Mouse (Mus musculus): ENCODE data around the gene Kdf1. TPM values are rescaled to one million over a fixed set of nuclear protein-coding genes. Genes with fewer than 3 reads are reported as not detected.

The Kdf1 gene
- polyA plus RNA-seq, 1 experiment, result 7.7 TPM

DNA sequence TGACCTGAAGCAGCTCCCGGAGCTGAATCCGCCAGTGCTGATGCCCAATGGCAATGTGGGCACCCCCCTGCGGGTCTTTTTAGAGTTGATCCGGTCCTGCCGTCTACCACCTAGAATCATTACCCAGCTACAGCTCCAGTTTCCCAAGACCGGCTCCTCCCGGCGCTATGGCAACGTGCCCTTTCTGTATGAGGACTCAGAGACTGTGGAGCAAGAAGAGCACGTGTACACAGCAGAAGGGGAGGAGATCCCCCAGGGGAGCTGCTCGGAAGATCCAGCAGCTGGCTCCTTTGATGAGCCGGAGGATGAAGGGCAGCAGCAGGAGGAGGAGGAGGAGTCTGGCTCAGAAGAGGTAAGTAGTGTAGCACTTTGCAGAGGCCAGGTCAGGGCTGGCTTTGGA, 59.2 kb downstream of the Kdf1 start:
- no peak overlapping the region for H3K27ac ChIP-seq (ENCODE audit: control insufficient read depth, insufficient read depth, low read length)
- peaks cover 12% of the 10 kb centered on the region for H3K4me1 ChIP-seq (replicated peaks; ENCODE audit: control insufficient read depth, insufficient read depth, low read length)
- no peak for TF ChIP-seq POLR2A (IDR thresholded peaks at IDR 0.05; ENCODE audit: control insufficient read depth, extremely low read depth, insufficient read depth, low read length, poor library complexity)
- no peak for TF ChIP-seq CTCF (IDR thresholded peaks at IDR 0.05; ENCODE audit: borderline replicate concordance, control insufficient read depth, extremely low read depth, insufficient read depth, low read length, poor library complexity)
- no peak for DNase-seq
- no peak overlapping the region for H3K4me3 ChIP-seq (ENCODE audit: control insufficient read depth, insufficient read depth, low read length)
- H3K36me3 ChIP-seq (ENCODE audit: control insufficient read depth, insufficient read depth, low read length), result no peaks in the 10 kb centered on the region; the same call in 1 of the 2 replicates
- 94% methylated on average over 12 of the region's 12 CpGs for WGBS
- no peaks in the 10 kb centered on the region for H3K27me3 ChIP-seq (ENCODE audit: control insufficient read depth, insufficient read depth, low read length)

Other genes starting within 250 kb of the Kdf1 start
- gene Tmem222, start 241.2 kb upstream of the Kdf1 start, polyA plus RNA-seq (2012; rRNA removed), result 134 and 143 TPM in 2 replicates
- gene Wdtc1, start 165.5 kb upstream of the Kdf1 start, polyA plus RNA-seq (2012; rRNA removed), result 107 and 124 TPM in 2 replicates
- 77.9 and 89.8 TPM in 2 replicates for gene Slc9a1, start 149.3 kb upstream of the Kdf1 start, polyA plus RNA-seq (2012; rRNA removed)
- 0.40 and 0.86 TPM in 2 replicates for gene Tent5b, start 38.8 kb upstream of the Kdf1 start, polyA plus RNA-seq (2012; rRNA removed)
- 0.75 and 1.5 TPM in 2 replicates for gene Trnp1, start 20.4 kb upstream of the Kdf1 start, polyA plus RNA-seq (2012; rRNA removed)
- gene Nudc, start 27.0 kb downstream of the Kdf1 start, polyA plus RNA-seq (2012; rRNA removed), result 51.9 and 61.3 TPM in 2 replicates
- gene Nr0b2, start 34.4 kb downstream of the Kdf1 start, polyA plus RNA-seq (2012; rRNA removed), result 2.4 TPM in 1 of 2 replicates, not detected in the other
- 7.9 and 9.5 TPM in 2 replicates for gene Gpatch3, start 55.8 kb downstream of the Kdf1 start, polyA plus RNA-seq (2012; rRNA removed)
- gene Gpn2, start 65.4 kb downstream of the Kdf1 start, polyA plus RNA-seq (2012; rRNA removed), result 59.4 and 64.2 TPM in 2 replicates
- gene Sfn, start 83.2 kb downstream of the Kdf1 start, polyA plus RNA-seq (2012; rRNA removed), result 60.5 and 65.9 TPM in 2 replicates
- gene Zdhhc18, start 131.2 kb downstream of the Kdf1 start, polyA plus RNA-seq (2012; rRNA removed), result 150 and 172 TPM in 2 replicates
- gene Pigv, start 153.7 kb downstream of the Kdf1 start, polyA plus RNA-seq (2012; rRNA removed), result 24.8 and 24.9 TPM in 2 replicates
- 289 and 363 TPM in 2 replicates for gene Arid1a, start 237.8 kb downstream of the Kdf1 start, polyA plus RNA-seq (2012; rRNA removed)